Mouse (Mus musculus): ENCODE data around the gene Dio1.

GRCm38 (mm10) chr4:107353612-107354011 lies 46.6 kb upstream of the Dio1 start:
- TF ChIP-seq GATA1 (IDR thresholded peaks at IDR 0.05; ENCODE audit: low read length) (no peak), TAL1 (IDR thresholded peaks at IDR 0.05; ENCODE audit: low read length) (no peak)
